Mouse (Mus musculus): ENCODE data around the gene Il20.

The Il20 gene

GRCm38 (mm10) chr1:130864741-130865140 lies 46.5 kb downstream of the Il20 start:
- no peak for DNase-seq

- DNase-seq = no peak
Measured at GRCm38 (mm10) chr1:130864238-130864637, 47.0 kb downstream of the Il20 start.

- no peak for DNase-seq
Measured at GRCm38 (mm10) chr1:130857456-130857855, 53.8 kb downstream of the Il20 start.
